Comparison of ENCODE assay signal across 17 mouse cellular contexts in genomic region chr3:97299885-97300284, GRCm38 (mm10). TPM values are rescaled to one million over a fixed set of nuclear protein-coding genes. Genes with fewer than 3 reads are reported as not detected.
DNase-seq lines count a peak whose midpoint lies in the region; ATAC-seq and TF ChIP-seq lines count a peak whose summit lies in the region.
"Had no signal": no experiment of that assay in that cellular context is flagged by ENCODE, and none has a peak within 500 bp of the region (broad histone marks: within the 10 kb centered on the region; RNA-seq: fewer than 3 reads in every experiment).

No protein-coding gene starts in this region.

- TF ChIP-seq CTCF in heart, postnatal 0 days (IDR thresholded peaks at IDR 0.05; ENCODE audit: low read depth): peak; percentile 29; the same call in 1 of the 2 replicates
- peak; percentile 39 for TF ChIP-seq CTCF in liver, postnatal 0 days (IDR thresholded peaks at IDR 0.05; ENCODE audit: low read depth)
- TF ChIP-seq CTCF in E14TG2a.4 (conservative IDR thresholded peaks at IDR 0.05; ENCODE audit: low read length): peak; percentile 22
- TF ChIP-seq CTCF in stomach, postnatal 0 days (IDR thresholded peaks at IDR 0.05; ENCODE audit: low read depth): peak; percentile 61

- no peak overlapping the region for H3K4me3 ChIP-seq in heart, postnatal 0 days (ENCODE audit: low read depth, low read length)
- H3K4me3 ChIP-seq in liver, postnatal 0 days (ENCODE audit: low read depth, low read length): no peak overlapping the region
- no peak overlapping the region for H3K4me3 ChIP-seq in liver, embryonic 12.5 days
- no peak overlapping the region for H3K4me3 ChIP-seq in E14TG2a.4 (replicated peaks; ENCODE audit: low read length)
- no peak overlapping the region for H3K4me3 ChIP-seq in stomach, postnatal 0 days (ENCODE audit: low read depth, low read length)
- no peak overlapping the region for H3K4me3 ChIP-seq in forebrain, embryonic 15.5 days
- H3K4me3 ChIP-seq: forebrain, embryonic 13.5 days; liver, embryonic 15.5 days; midbrain, embryonic 13.5 days had no signal

- H3K27me3 ChIP-seq in heart, postnatal 0 days (ENCODE audit: control insufficient read depth, insufficient read depth, low read length): no peaks in the 10 kb centered on the region
- H3K27me3 ChIP-seq in liver, postnatal 0 days (ENCODE audit: insufficient read depth, low read length): no peaks in the 10 kb centered on the region
- 0 out of 2 replicates have a peak, but pooled peaks cover 7% of the 10 kb centered on the region for H3K27me3 ChIP-seq in liver, embryonic 12.5 days (replicated peaks)
- H3K27me3 ChIP-seq in E14TG2a.4 (ENCODE audit: insufficient read depth, low read length): peaks cover 13% of the 10 kb centered on the region
- no peaks in the 10 kb centered on the region for H3K27me3 ChIP-seq in stomach, postnatal 0 days (ENCODE audit: control insufficient read depth, insufficient read depth, low read length)
- no peaks in the 10 kb centered on the region for H3K27me3 ChIP-seq in forebrain, embryonic 15.5 days
- H3K27me3 ChIP-seq: forebrain, embryonic 13.5 days; midbrain, embryonic 13.5 days had no signal

- no peak for ATAC-seq in heart, postnatal 0 days (ENCODE audit: insufficient read depth, low read depth)
- ATAC-seq in liver, postnatal 0 days: no peak
- no peak for ATAC-seq in liver, embryonic 12.5 days
- no peak for ATAC-seq in stomach, postnatal 0 days (ENCODE audit: low FRiP score, low TSS enrichment)
- no peak for ATAC-seq in forebrain, embryonic 15.5 days (replicated peaks)
- ATAC-seq: forebrain, embryonic 13.5 days; midbrain, embryonic 13.5 days had no signal

- H3K4me2 ChIP-seq in heart, postnatal 0 days (ENCODE audit: low read depth, low read length): no peak overlapping the region
- H3K4me2 ChIP-seq in liver, postnatal 0 days (ENCODE audit: low read depth, low read length): no peak overlapping the region
- no peak overlapping the region for H3K4me2 ChIP-seq in liver, embryonic 12.5 days
- H3K4me2 ChIP-seq in stomach, postnatal 0 days (replicated peaks; ENCODE audit: low read depth): no peak overlapping the region
- H3K4me2 ChIP-seq in forebrain, embryonic 15.5 days (replicated peaks): no peak overlapping the region
- H3K4me2 ChIP-seq: liver, embryonic 15.5 days had no signal

- no peaks in the 10 kb centered on the region for H3K36me3 ChIP-seq in heart, postnatal 0 days (replicated peaks; ENCODE audit: control insufficient read depth, insufficient read depth, low read length)
- H3K36me3 ChIP-seq in liver, postnatal 0 days (replicated peaks; ENCODE audit: insufficient read depth, low read length): no peaks in the 10 kb centered on the region
- no peaks in the 10 kb centered on the region for H3K36me3 ChIP-seq in liver, embryonic 12.5 days
- no peaks in the 10 kb centered on the region for H3K36me3 ChIP-seq in E14TG2a.4 (ENCODE audit: insufficient read depth, low read length)
- H3K36me3 ChIP-seq in stomach, postnatal 0 days (ENCODE audit: control insufficient read depth, insufficient read depth, low read length): no peaks in the 10 kb centered on the region
- H3K36me3 ChIP-seq in forebrain, embryonic 15.5 days: no peaks in the 10 kb centered on the region
- H3K36me3 ChIP-seq: heart, embryonic 10.5 days; liver, embryonic 15.5 days; midbrain, embryonic 13.5 days had no signal

- DNase-seq in heart, postnatal 0 days (ENCODE audit: low spot score): no peak
- DNase-seq in heart, adult 8-10 months (ENCODE audit: low spot score): no peak
- DNase-seq in liver, postnatal 0 days: no peak
- no peak for DNase-seq in stomach, postnatal 0 days (ENCODE audit: low spot score)
- DNase-seq: cerebellum, adult 9-10 months; heart, postnatal 4 days; kidney, postnatal 10 days; layer of hippocampus, adult 9-11 months; right cerebral cortex, adult 18-20 months had no signal

- no peak for TF ChIP-seq EP300 in heart, postnatal 0 days (IDR thresholded peaks at IDR 0.05; ENCODE audit: low read depth)
- TF ChIP-seq EP300 in liver, postnatal 0 days (IDR thresholded peaks at IDR 0.05; ENCODE audit: low read depth): no peak
- TF ChIP-seq EP300 in stomach, postnatal 0 days (optimal IDR thresholded peaks at IDR 0.05): no peak

- H3K4me1 ChIP-seq in heart, postnatal 0 days (ENCODE audit: control insufficient read depth, insufficient read depth): peaks cover 13% of the 10 kb centered on the region; the same call in 1 of the 2 replicates
- peaks cover 3% of the 10 kb centered on the region; the same call in 1 of the 2 replicates for H3K4me1 ChIP-seq in liver, postnatal 0 days (ENCODE audit: insufficient read depth)
- peaks cover 4% of the 10 kb centered on the region; the same call in 1 of the 2 replicates for H3K4me1 ChIP-seq in liver, embryonic 12.5 days
- peaks cover 36% of the 10 kb centered on the region for H3K4me1 ChIP-seq in E14TG2a.4 (replicated peaks; ENCODE audit: low read depth, low read length)
- H3K4me1 ChIP-seq in stomach, postnatal 0 days (replicated peaks; ENCODE audit: control insufficient read depth, insufficient read depth): no peaks in the 10 kb centered on the region
- peaks cover 28% of the 10 kb centered on the region for H3K4me1 ChIP-seq in forebrain, embryonic 15.5 days

- H3K27ac ChIP-seq in heart, postnatal 0 days (ENCODE audit: low read depth): no peak overlapping the region
- H3K27ac ChIP-seq in liver, postnatal 0 days (ENCODE audit: low read depth): no peak overlapping the region
- no peak overlapping the region for H3K27ac ChIP-seq in liver, embryonic 12.5 days
- no peak overlapping the region for H3K27ac ChIP-seq in stomach, postnatal 0 days (replicated peaks)
- no peak overlapping the region for H3K27ac ChIP-seq in forebrain, embryonic 15.5 days (replicated peaks)
- H3K27ac ChIP-seq: liver, embryonic 15.5 days; macrophage had no signal

- no peak overlapping the region for H3K9ac ChIP-seq in heart, postnatal 0 days (replicated peaks; ENCODE audit: low read depth, low read length)
- no peak overlapping the region for H3K9ac ChIP-seq in liver, postnatal 0 days (replicated peaks)
- H3K9ac ChIP-seq in liver, embryonic 12.5 days: no peak overlapping the region
- no peak overlapping the region for H3K9ac ChIP-seq in stomach, postnatal 0 days (ENCODE audit: low read length)
- H3K9ac ChIP-seq in forebrain, embryonic 15.5 days (replicated peaks): no peak overlapping the region
- H3K9ac ChIP-seq: forebrain, embryonic 13.5 days; liver, embryonic 15.5 days; midbrain, embryonic 13.5 days had no signal

- 0 out of 2 replicates have a peak, but pooled peaks cover 6% of the 10 kb centered on the region for H3K9me3 ChIP-seq in heart, postnatal 0 days (replicated peaks; ENCODE audit: control insufficient read depth, low read length)
- H3K9me3 ChIP-seq in liver, postnatal 0 days (ENCODE audit: low read length): no peaks in the 10 kb centered on the region
- H3K9me3 ChIP-seq in liver, embryonic 12.5 days (replicated peaks): no peaks in the 10 kb centered on the region
- no peaks in the 10 kb centered on the region for H3K9me3 ChIP-seq in E14TG2a.4 (ENCODE audit: low read length)
- H3K9me3 ChIP-seq in stomach, postnatal 0 days (ENCODE audit: control insufficient read depth, low read length): no peaks in the 10 kb centered on the region
- H3K9me3 ChIP-seq in forebrain, embryonic 15.5 days: no peaks in the 10 kb centered on the region
- H3K9me3 ChIP-seq: forebrain, embryonic 13.5 days; heart, embryonic 10.5 days; liver, embryonic 15.5 days; midbrain, embryonic 13.5 days had no signal

RNA-seq across cellular contexts. Expression of gene Bcl9, which starts 2.2 kb away (rescaled TPM):
- total RNA-seq in heart, postnatal 0 days (2014; rRNA removed; ENCODE audit: low replicate concordance): 15.7 and 24.7 TPM in 2 replicates
- 22.7 TPM in 2 replicates for polyA plus RNA-seq in heart, postnatal 0 days (2015; fragmentation: Nextera tagmentation; extraction: Ambion mirVana)
- total RNA-seq in heart, adult 8-10 months (2022): 10 to 100 TPM; 16.8 to 26.1 (median 24.4) TPM
- polyA plus RNA-seq in liver, postnatal 0 days (2015; fragmentation: Nextera tagmentation; extraction: Ambion mirVana): 3.7 and 4.5 TPM in 2 replicates
- polyA plus RNA-seq in liver, embryonic 12.5 days (2016; fragmentation: Nextera tagmentation; extraction: Ambion mirVana): 7.9 and 9.3 TPM in 2 replicates
- polyA plus RNA-seq in stomach, postnatal 0 days (2015; fragmentation: Nextera tagmentation; extraction: Ambion mirVana): 19.2 and 20.2 TPM in 2 replicates
- 111 and 113 TPM in 2 replicates for polyA plus RNA-seq in forebrain, embryonic 15.5 days (2015; fragmentation: Nextera tagmentation; extraction: Ambion mirVana)
